Mouse (Mus musculus) CH12.LX (cell line): ENCODE results near the gene Ncoa4. TPM values are rescaled to one million over a fixed set of nuclear protein-coding genes. Genes with fewer than 3 reads are reported as not detected.

Source experiments
- DNase-seq: peaks from one replicate; pipeline ENCODE4 v3.0.0-alpha.2; 2013; ENCODE audit errors: extremely low read depth
- H3K27ac ChIP-seq: 2 replicates; pipeline ENCODE4 v1.5.1; 2012; ENCODE audit warnings: low read depth, mild to moderate bottlenecking, control low read depth, moderate library complexity; ENCODE audit not compliant: insufficient read depth
- H3K27me3 ChIP-seq: replicated peaks from 2 replicates; pipeline ENCODE3; 2012; ENCODE audit warnings: inconsistent platforms
- H3K36me3 ChIP-seq, 2 experiments: replicated peaks in 1 of 2; 2 replicates each; pipeline versions ENCODE3 to v1.6.1; 2012; ENCODE audit warnings: inconsistent platforms in 1 of 2, low read length in 1 of 2, mild to moderate bottlenecking in 1 of 2, mixed read lengths in 1 of 2, moderate library complexity in 1 of 2; ENCODE audit not compliant: control insufficient read depth in 1 of 2, insufficient read depth in 1 of 2
- H3K4me1 ChIP-seq, 2 experiments: 2 replicates each; pipeline ENCODE4 v1.6.1; 2012; ENCODE audit warnings: inconsistent platforms in 1 of 2, moderate library complexity in 1 of 2; ENCODE audit not compliant: insufficient read depth in 2 of 2, control insufficient read depth in 1 of 2
- H3K4me2 ChIP-seq: 2 replicates; pipeline ENCODE4 v1.6.1; 2012; ENCODE audit warnings: low read depth, mild to moderate bottlenecking, control low read depth; ENCODE audit not compliant: poor library complexity, insufficient read depth, severe bottlenecking
- H3K4me3 ChIP-seq, 3 experiments: fragments of 150-350 bp in 1 of 3; sonication (generic) in 1 of 3; replicated peaks in 1 of 3; 2 replicates each; pipeline versions ENCODE3 to v1.5.1; 2011 to 2012; ENCODE audit warnings: low read depth in 2 of 3, low read length in 2 of 3, mild to moderate bottlenecking in 2 of 3, moderate library complexity in 2 of 3, control low read depth in 1 of 3, improper control_type of control experiment in 1 of 3, inconsistent platforms in 1 of 3, mixed read lengths in 1 of 3; ENCODE audit not compliant: poor library complexity in 1 of 3
- H3K79me2 ChIP-seq: replicated peaks from 2 replicates; pipeline ENCODE4 v1.6.1; 2012; ENCODE audit warnings: mild to moderate bottlenecking, moderate library complexity; ENCODE audit not compliant: control insufficient read depth, poor library complexity, insufficient read depth, severe bottlenecking; ENCODE audit errors: extremely low read depth
- H3K9ac ChIP-seq: 2 replicates; pipeline ENCODE4 v1.6.1; 2012; ENCODE audit warnings: low read depth, mild to moderate bottlenecking, control low read depth, moderate library complexity; ENCODE audit not compliant: insufficient read depth
- H3K9me3 ChIP-seq: replicated peaks from 2 replicates; pipeline ENCODE3; 2012; ENCODE audit warnings: low read length, inconsistent platforms, mixed read lengths
- BHLHE40 ChIP-seq: IDR thresholded peaks from 2 replicates; pipeline ENCODE4 v1.6.1; 2011; ENCODE audit warnings: mild to moderate bottlenecking, low read depth, low read length, improper control_type of control experiment
- CTCF ChIP-seq, 2 experiments: IDR thresholded peaks in 1 of 2; conservative IDR thresholded peaks in 1 of 2; 2 replicates each; pipeline ENCODE4 v1.5.1; 2011 to 2012; ENCODE audit warnings: low read depth in 2 of 2, low read length in 2 of 2, improper control_type of control experiment in 1 of 2, inconsistent platforms in 1 of 2, mild to moderate bottlenecking in 1 of 2, moderate library complexity in 1 of 2
- E2F4 ChIP-seq: IDR thresholded peaks from 2 replicates; pipeline ENCODE4 v1.6.1; 2011; ENCODE audit warnings: low read depth, low read length, improper control_type of control experiment; ENCODE audit not compliant: insufficient replicate concordance
- ELF1 ChIP-seq: IDR thresholded peaks from 2 replicates; pipeline ENCODE4 v1.6.1; 2014; ENCODE audit warnings: low read depth, mild to moderate bottlenecking, inconsistent platforms, low read length, improper control_type of control experiment
- ETS1 ChIP-seq: conservative IDR thresholded peaks from 2 replicates; pipeline ENCODE4 v1.6.1; 2012; ENCODE audit warnings: low read depth, mild to moderate bottlenecking, inconsistent platforms, low read length, improper control_type of control experiment, moderate library complexity
- JUN ChIP-seq: IDR thresholded peaks from 2 replicates; pipeline ENCODE4 v1.6.1; 2011; ENCODE audit warnings: low read depth, mild to moderate bottlenecking, low read length, improper control_type of control experiment, moderate library complexity; ENCODE audit not compliant: insufficient read depth
- JUND ChIP-seq: conservative IDR thresholded peaks from 2 replicates; pipeline ENCODE4 v1.6.1; 2011; ENCODE audit warnings: low read depth, low read length, improper control_type of control experiment
- KAT2A ChIP-seq: IDR thresholded peaks from 2 replicates; pipeline ENCODE4 v1.6.1; 2012; ENCODE audit warnings: low read length, improper control_type of control experiment, inconsistent platforms; ENCODE audit not compliant: insufficient replicate concordance
- MAX ChIP-seq: IDR thresholded peaks from 2 replicates; pipeline ENCODE4 v1.6.1; 2011; ENCODE audit warnings: low read length, improper control_type of control experiment
- MEF2A ChIP-seq: IDR thresholded peaks from 2 replicates; pipeline ENCODE4 v1.6.1; 2014; ENCODE audit warnings: low read depth, mild to moderate bottlenecking, inconsistent platforms, low read length, improper control_type of control experiment, borderline replicate concordance
- NELFE ChIP-seq: IDR thresholded peaks from 2 replicates; pipeline ENCODE4 v1.6.1; 2011; ENCODE audit warnings: low read depth, low read length, improper control_type of control experiment
- NRF1 ChIP-seq: IDR thresholded peaks from 2 replicates; pipeline ENCODE4 v1.6.1; 2014; ENCODE audit warnings: low read depth, mild to moderate bottlenecking, inconsistent platforms, low read length, improper control_type of control experiment, moderate library complexity
- POLR2AphosphoS2 ChIP-seq: IDR thresholded peaks from 2 replicates; pipeline ENCODE4 v1.6.1; 2011; ENCODE audit warnings: low read depth, low read length, improper control_type of control experiment
- RAD21 ChIP-seq: IDR thresholded peaks from 2 replicates; pipeline ENCODE4 v1.6.1; 2011; ENCODE audit warnings: low read depth, mild to moderate bottlenecking, low read length, improper control_type of control experiment, moderate library complexity
- RCOR1 ChIP-seq: conservative IDR thresholded peaks from 2 replicates; pipeline ENCODE4 v1.6.1; 2012; ENCODE audit warnings: low read depth, mild to moderate bottlenecking, inconsistent platforms, low read length, improper control_type of control experiment
- SIN3A ChIP-seq: IDR thresholded peaks from 2 replicates; pipeline ENCODE4 v1.6.1; 2012; ENCODE audit warnings: low read length, improper control_type of control experiment, inconsistent platforms
- TBP ChIP-seq: conservative IDR thresholded peaks from 2 replicates; pipeline ENCODE4 v1.6.1; 2011; ENCODE audit warnings: low read depth, low read length, improper control_type of control experiment
- TCF12 ChIP-seq: IDR thresholded peaks from 2 replicates; pipeline ENCODE4 v1.6.1; 2014; ENCODE audit warnings: low read depth, mild to moderate bottlenecking, inconsistent platforms, low read length, improper control_type of control experiment
- USF1 ChIP-seq: IDR thresholded peaks from 2 replicates; pipeline ENCODE4 v1.6.1; 2014; ENCODE audit warnings: low read depth, mild to moderate bottlenecking, inconsistent platforms, low read length, improper control_type of control experiment
- USF2 ChIP-seq: conservative IDR thresholded peaks from 2 replicates; pipeline ENCODE4 v1.6.1; 2011; ENCODE audit warnings: low read depth, low read length, improper control_type of control experiment
- ZKSCAN1 ChIP-seq: IDR thresholded peaks from 2 replicates; pipeline ENCODE4 v1.6.1; 2012; ENCODE audit warnings: low read depth, inconsistent platforms, low read length, improper control_type of control experiment, borderline replicate concordance
- ZNF384 ChIP-seq: IDR thresholded peaks from 2 replicates; pipeline ENCODE4 v1.6.1; 2012; ENCODE audit warnings: low read depth, low read length, improper control_type of control experiment, inconsistent platforms
- dilution Hi-C: fragments of 300-500 bp; cut with MboI; formaldehyde crosslinking; loops from 2 replicates; pipeline ENCODE4 v1.14.3; 2020; ENCODE audit warnings: low sequenced_read_pairs; ENCODE audit not compliant: extremely low pct_unique_long_range_greater_than_20kb, extremely low pct_ligation_motif_present
- in situ Hi-C: fragments of 300-500 bp; cut with MboI; formaldehyde crosslinking; loops from 3 replicates; pipeline ENCODE4 v1.14.3; 2019; ENCODE audit warnings: low sequenced_read_pairs, low pct_ligation_motif_present, low pct_unique_long_range_greater_than_20kb, mixed read lengths
- polyA plus RNA-seq: library from polyadenylated mRNA; unstranded; fragments of >175 nt; gene quantifications from 2 replicates; pipeline ENCODE4 v1.2.1, GENCODE M21; 2012; ENCODE audit warnings: low read depth; ENCODE audit not compliant: insufficient read length
- total RNA-seq, 2 experiments: library from RNA; depleted of rRNA; stranded (reverse); fragments of 300-350 nt in 1 of 2; fragments of >200 nt in 1 of 2; gene quantifications; 2 replicates each; pipeline ENCODE4 v1.2.3; 2012 to 2014

Ncoa4 gene
- total and polyA plus RNA-seq, 3 experiments, result 41.6 to 102 (median 63.9) TPM

DNA sequence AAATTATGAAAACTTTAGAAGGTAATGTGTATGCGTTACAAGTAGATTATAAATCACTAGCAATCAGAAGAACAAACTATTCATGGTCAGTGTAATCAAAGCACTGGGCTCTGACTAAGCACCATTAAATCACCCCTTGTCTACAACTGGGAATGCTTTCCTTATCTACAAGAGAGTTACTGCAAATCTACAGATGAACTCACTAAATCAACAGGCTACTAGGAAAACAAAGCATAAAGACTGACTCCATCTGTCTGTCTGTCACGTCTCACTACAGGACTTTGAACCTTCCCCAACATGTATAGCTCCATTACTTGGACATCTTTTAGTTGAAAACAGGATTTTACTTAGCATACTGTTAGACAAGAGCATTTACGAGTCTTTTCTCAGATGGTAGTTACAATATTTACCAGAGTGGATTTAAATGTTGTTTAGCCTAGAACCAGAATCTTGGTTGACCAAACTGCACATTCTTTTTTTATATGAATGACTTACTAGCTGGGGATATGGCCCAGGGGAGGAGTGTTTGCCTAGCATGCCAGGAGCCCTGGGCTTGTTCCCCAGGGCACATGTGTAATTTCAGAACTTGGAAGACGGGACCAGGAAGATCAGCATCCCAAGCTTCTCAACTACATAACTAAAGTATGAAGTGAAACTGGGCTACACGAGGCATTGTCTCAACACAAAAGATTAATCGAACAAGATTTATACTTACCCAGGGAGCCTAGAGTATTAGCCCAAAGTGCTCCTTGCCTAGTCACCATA is 31.1 kb downstream of the Ncoa4 start:
- dilution Hi-C loops, result no loop called here
- Histone ChIP-seq H3K4me3 (no peak overlapping the region), H3K36me3 (peaks cover 60 to 88% of the 10 kb centered on the region in 2 experiments), H3K9ac (no peak overlapping the region), H3K9me3 (no peaks in the 10 kb centered on the region), H3K79me2 (peaks cover 28% of the 10 kb centered on the region), H3K27me3 (no peaks in the 10 kb centered on the region), H3K27ac (no peak overlapping the region), H3K4me2 (no peak overlapping the region), H3K4me1 (no peaks in the 10 kb centered on the region)
- DNase-seq, result no peak
- in situ Hi-C loops, result no loop called here
- TF ChIP-seq JUND (no peak), ZNF384 (no peak), TBP (no peak), JUN (no peak), USF1 (no peak), RAD21 (no peak), ETS1 (no peak), MEF2A (no peak), E2F4 (no peak), POLR2AphosphoS2 (no peak), KAT2A (no peak), BHLHE40 (no peak), ZKSCAN1 (no peak), NELFE (no peak), ELF1 (no peak), CTCF (conservative IDR thresholded peaks at IDR 0.05 in 1 of 2, IDR thresholded peaks at IDR 0.05 in 1 of 2; ENCODE audit: low read depth in 2 of 2, low read length in 2 of 2) (no peak), SIN3A (no peak), MAX (no peak), RCOR1 (no peak)

DNA sequence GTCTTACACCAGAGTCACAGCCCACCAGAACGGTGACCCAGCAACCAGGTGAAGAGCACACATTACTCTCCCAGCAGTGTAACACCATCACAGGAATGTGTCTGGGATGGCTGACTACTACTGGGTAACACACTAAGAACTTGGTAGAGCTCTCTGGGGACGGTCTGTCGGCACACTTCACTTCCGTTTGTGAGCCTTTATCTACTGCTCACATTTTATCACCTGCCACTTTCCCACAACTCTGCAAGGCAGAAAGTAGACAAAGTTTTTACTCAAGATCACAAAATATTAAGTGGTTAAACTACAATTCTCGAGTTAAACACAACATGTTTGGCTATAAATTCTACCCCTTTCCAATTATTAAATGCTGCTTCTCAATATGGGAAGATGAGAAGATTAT is 32.3 kb downstream of the Ncoa4 start:
- Histone ChIP-seq H3K27ac (no peak overlapping the region), H3K36me3 (peaks cover 61 to 84% of the 10 kb centered on the region in 2 experiments), H3K79me2 (peaks cover 28% of the 10 kb centered on the region), H3K9ac (no peak overlapping the region), H3K4me3 (no peak overlapping the region), H3K9me3 (no peaks in the 10 kb centered on the region), H3K27me3 (no peaks in the 10 kb centered on the region)
- in situ Hi-C loops, result no loop called here
- no peak for TF ChIP-seq MEF2A
- no peak for TF ChIP-seq USF1
- no peak for TF ChIP-seq USF2
- TF ChIP-seq ZKSCAN1, result no peak
- TF ChIP-seq NRF1, result no peak
- TF ChIP-seq TCF12, result no peak
- no peak for TF ChIP-seq ELF1
- TF ChIP-seq, all 38 proteins: peak for 0
- DNase-seq, result no peak
- H3K4me2 ChIP-seq, result no peak overlapping the region
- dilution Hi-C loops, result no loop called here
- no peaks in the 10 kb centered on the region; a peak in 1 of 4 replicates for H3K4me1 ChIP-seq
